Mouse (Mus musculus) lung, postnatal 0 days (tissue): Measurements from ENCODE around the gene Bglap. TPM values are rescaled to one million over a fixed set of nuclear protein-coding genes. Genes with fewer than 3 reads are reported as not detected.

Experiments
- ATAC-seq: fragments of 200-750 bp; cut with Nextera tagmentation; 2 replicates; pipeline ENCODE4 v1.8.0; 2017; ENCODE audit warnings: moderate library complexity
- DNase-seq: peaks from one replicate; pipeline ENCODE4 v3.0.0-alpha.2; 2016; ENCODE audit warnings: low spot score
- H3K27ac ChIP-seq: fragments of 300-500 bp; sonication (generic); 2 replicates; pipeline ENCODE4 v1.5.1; 2014; ENCODE audit warnings: antibody characterized with exemption, mild to moderate bottlenecking, low read length, mixed read lengths
- H3K27me3 ChIP-seq: fragments of 300-500 bp; sonication (generic); replicated peaks from 2 replicates; pipeline ENCODE4 v1.6.1; 2014; ENCODE audit warnings: low read length, mixed read lengths; ENCODE audit not compliant: insufficient read depth
- H3K36me3 ChIP-seq: fragments of 300-500 bp; sonication (generic); 2 replicates; pipeline ENCODE4 v1.6.1; 2014; ENCODE audit warnings: low read length, mixed read lengths; ENCODE audit not compliant: insufficient read depth
- H3K4me1 ChIP-seq: fragments of 300-500 bp; sonication (generic); 2 replicates; pipeline ENCODE4 v1.6.1; 2014; ENCODE audit warnings: antibody characterized with exemption, low read depth, low read length, mixed read lengths; ENCODE audit not compliant: insufficient read depth
- H3K4me2 ChIP-seq: fragments of 300-500 bp; sonication (generic); replicated peaks from 2 replicates; pipeline ENCODE4 v1.6.1; 2014; ENCODE audit warnings: low read depth, mild to moderate bottlenecking, low read length, moderate library complexity, mixed read lengths
- H3K4me3 ChIP-seq: fragments of 300-500 bp; sonication (generic); 2 replicates; pipeline ENCODE4 v1.5.1; 2014; ENCODE audit warnings: low read depth, low read length
- H3K9ac ChIP-seq: fragments of 300-500 bp; sonication (generic); replicated peaks from 2 replicates; pipeline ENCODE4 v1.6.1; 2014; ENCODE audit warnings: low read depth, mild to moderate bottlenecking
- H3K9me3 ChIP-seq: fragments of 300-500 bp; sonication (generic); 2 replicates; pipeline ENCODE4 v1.6.1; 2016; ENCODE audit warnings: low read length, mixed read lengths
- CTCF ChIP-seq: IDR thresholded peaks from 2 replicates; pipeline ENCODE4 v1.5.1; 2016; ENCODE audit warnings: antibody characterized with exemption, mild to moderate bottlenecking
- EP300 ChIP-seq: IDR thresholded peaks from 2 replicates; pipeline ENCODE4 v1.6.1; 2016; ENCODE audit warnings: antibody characterized with exemption, mild to moderate bottlenecking, control low read depth
- WGBS: fragments of 180-500 bp; shearing (Covaris S2); extraction: QIAGEN DNeasy Blood & Tissue Kit; methylation state at CpG from one replicate; pipeline ENCODE4 v1.1.7; 2014; 5-methylcytosine and 5-hydroxymethylcytosine counted together
- polyA plus RNA-seq: library from polyadenylated mRNA; unstranded; fragments of >200 nt; fragmentation: Nextera tagmentation; extraction: Ambion mirVana; gene quantifications from 2 replicates; pipeline ENCODE4 v1.2.1, GENCODE M21; 2015

Bglap gene
- polyA plus RNA-seq, 1 experiment from 2014 or later, result not detected

DNA sequence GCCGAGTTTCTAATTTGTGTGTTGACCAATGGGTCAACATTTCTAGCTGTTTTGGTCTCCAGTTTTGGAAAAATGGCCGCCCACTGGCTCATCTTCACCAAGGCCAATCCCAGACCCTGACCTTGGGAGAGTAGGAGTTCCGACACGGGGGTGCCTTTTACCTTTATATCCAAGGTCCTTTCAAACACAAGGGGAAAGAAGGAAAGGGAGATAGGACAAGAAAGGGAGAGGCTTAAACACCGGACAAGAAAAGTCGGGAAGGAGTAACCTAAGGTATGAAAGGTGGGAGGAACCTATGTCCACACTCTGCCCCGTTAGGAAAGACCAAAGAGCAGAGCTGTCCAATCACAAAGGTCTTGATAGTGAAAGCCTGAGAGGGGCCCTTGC is 26.4 kb upstream of the Bglap start:
- 19% methylated on average over 7 of the region's 7 CpGs for WGBS

DNA sequence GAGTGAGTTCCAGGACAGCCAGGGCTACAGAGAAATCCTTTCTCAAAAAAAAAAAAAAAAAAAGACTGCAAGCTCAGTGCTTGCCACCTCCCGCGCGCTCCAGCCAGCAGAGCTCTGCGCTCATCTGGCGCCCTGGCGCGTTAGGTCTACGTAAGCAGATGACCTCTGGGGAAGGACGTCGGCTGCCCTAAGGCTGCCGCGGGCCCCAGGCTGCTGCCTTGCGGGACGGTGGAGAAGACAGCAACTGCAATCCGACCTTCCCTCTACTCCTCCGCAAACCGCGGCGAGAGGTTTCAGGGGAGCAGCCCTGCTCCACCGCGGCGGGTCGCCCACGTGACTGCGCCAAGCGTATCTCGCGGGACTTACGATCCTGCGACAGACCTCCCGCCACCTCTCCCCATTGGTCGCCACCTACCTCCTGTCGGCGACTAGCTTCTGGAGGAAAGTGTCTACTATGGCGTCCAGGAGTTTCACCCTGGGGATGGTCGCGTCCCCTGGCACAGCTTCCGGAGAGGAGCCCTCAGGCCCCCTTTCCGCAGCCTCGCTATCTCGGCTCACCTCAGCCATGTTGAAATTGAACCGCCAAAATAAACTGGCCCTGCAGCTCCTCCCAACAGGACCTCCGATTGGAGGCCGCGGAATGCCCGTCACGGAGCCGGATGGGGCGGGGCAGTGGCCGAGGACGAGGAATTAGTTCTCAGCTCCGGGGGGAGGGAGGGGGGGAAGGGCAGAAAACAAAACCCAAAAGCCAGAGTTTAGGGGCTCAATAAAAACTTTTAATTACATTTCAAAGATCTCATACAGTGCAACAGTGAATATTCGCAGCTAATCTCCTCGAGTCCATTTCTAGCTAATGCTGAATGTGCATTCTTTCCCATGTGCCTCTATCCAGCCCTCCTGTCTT is 25.7 kb upstream of the Bglap start, which contains the start of gene Pmf1:
Pmf1 (minus strand) TSS at position 591 of the 904 bp plus-strand sequence.
- peak; percentile 94 for ATAC-seq
- Histone ChIP-seq H3K9me3 (no peaks in the 10 kb centered on the region), H3K9ac (peak within 1 kb of the TSS; percentile 80), H3K36me3 (peaks cover 4% of the 10 kb centered on the region; the same call in 1 of the 2 replicates), H3K27me3 (no peaks in the 10 kb centered on the region), H3K27ac (peak within 1 kb of the TSS; percentile 91), H3K4me1 (peaks cover 3% of the 10 kb centered on the region; the same call in 1 of the 2 replicates), H3K4me2 (peak within 1 kb of the TSS; percentile 71), H3K4me3 (peak within 1 kb of the TSS; percentile 63)
- peak; percentile 96 for DNase-seq
- peak; percentile 49 for TF ChIP-seq EP300
- TF ChIP-seq CTCF, result peak; percentile 14; the same call in 1 of the 2 replicates
- 2% methylated on average over 53 of the region's 54 CpGs for WGBS

More for the DNA sequence above, 26.4 kb upstream of the Bglap start:
- DNase-seq (no peak), ATAC-seq (peak; percentile 3; the same call in 1 of the 2 replicates)
- Histone ChIP-seq H3K9ac (peak overlapping the region; percentile 6; the same call in 1 of the 2 replicates), H3K4me3 (peak overlapping the region; percentile 63; the same call in 1 of the 2 replicates), H3K27ac (peak overlapping the region; percentile 91), H3K27me3 (no peaks in the 10 kb centered on the region), H3K4me1 (peaks cover 3% of the 10 kb centered on the region; the same call in 1 of the 2 replicates), H3K36me3 (peaks cover 4% of the 10 kb centered on the region; the same call in 1 of the 2 replicates), H3K4me2 (peak overlapping the region; percentile 71), H3K9me3 (no peaks in the 10 kb centered on the region)
- TF ChIP-seq EP300 (no peak), CTCF (no peak)

- Histone ChIP-seq H3K4me1 (peaks cover 3% of the 10 kb centered on the region; the same call in 1 of the 2 replicates), H3K36me3 (no peaks in the 10 kb centered on the region), H3K4me2 (peak overlapping the region; percentile 71; the same call in 1 of the 2 replicates), H3K9ac (no peak overlapping the region), H3K27me3 (no peaks in the 10 kb centered on the region), H3K9me3 (no peaks in the 10 kb centered on the region), H3K27ac (no peak overlapping the region), H3K4me3 (peak overlapping the region; percentile 63; the same call in 1 of the 2 replicates)
- 38% methylated on average over 5 of the region's 5 CpGs for WGBS
- DNase-seq, result no peak
- ATAC-seq, result no peak
- TF ChIP-seq EP300 (no peak), CTCF (no peak)
Measured at GRCm38 (mm10) chr3:88408953-88409352, 24.7 kb upstream of the Bglap start.

DNA sequence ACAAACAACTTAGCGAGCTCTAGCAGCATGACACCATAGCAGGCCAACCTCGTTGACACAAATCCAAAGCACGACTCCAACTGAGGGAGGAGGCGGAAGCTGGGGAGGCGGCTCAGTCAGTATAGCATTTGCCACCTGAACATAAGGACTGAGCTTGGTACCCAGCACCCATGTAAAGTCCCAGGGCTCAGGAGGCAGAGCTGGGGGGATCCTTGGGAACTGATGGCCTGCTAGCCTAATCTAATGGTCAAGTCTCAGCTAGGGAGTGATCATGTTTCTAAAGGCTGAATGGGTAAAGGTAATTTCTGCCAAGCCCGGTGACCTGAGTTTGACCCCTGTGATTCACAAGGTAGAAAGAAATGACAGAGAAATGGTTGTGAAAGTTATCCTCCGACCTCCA is 23.3 kb upstream of the Bglap start:
- Histone ChIP-seq H3K4me1 (peaks cover 3% of the 10 kb centered on the region; the same call in 1 of the 2 replicates), H3K27me3 (no peaks in the 10 kb centered on the region), H3K4me3 (no peak overlapping the region), H3K9ac (no peak overlapping the region), H3K9me3 (no peaks in the 10 kb centered on the region), H3K27ac (no peak overlapping the region), H3K4me2 (no peak overlapping the region), H3K36me3 (no peaks in the 10 kb centered on the region)
- no peak for TF ChIP-seq EP300
- no peak for TF ChIP-seq CTCF
- DNase-seq (no peak), ATAC-seq (no peak)
- 48% methylated on average over 7 of the region's 7 CpGs for WGBS

DNA sequence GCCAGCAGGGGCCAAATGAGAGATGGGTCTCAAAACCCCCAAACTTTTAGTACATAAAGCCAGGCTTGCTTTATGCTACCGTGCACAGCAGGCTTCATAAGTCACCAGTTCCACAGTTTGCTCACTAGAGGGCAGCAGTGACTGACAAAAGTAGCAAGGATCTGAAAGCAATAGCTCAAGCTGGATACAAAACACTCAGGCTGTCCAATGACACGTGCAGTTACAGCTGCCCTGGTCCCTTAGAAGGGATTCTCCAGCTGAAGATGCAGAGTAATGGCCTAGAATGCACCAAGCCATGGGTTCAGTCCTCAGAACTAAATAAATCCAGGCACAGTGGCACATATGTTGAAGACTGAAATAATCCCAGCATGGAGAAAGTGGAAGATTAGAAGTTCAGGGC is 22.8 kb upstream of the Bglap start:
- Histone ChIP-seq H3K27me3 (no peaks in the 10 kb centered on the region), H3K36me3 (no peaks in the 10 kb centered on the region), H3K4me3 (no peak overlapping the region), H3K4me2 (no peak overlapping the region), H3K9ac (no peak overlapping the region), H3K4me1 (peaks cover 3% of the 10 kb centered on the region; the same call in 1 of the 2 replicates), H3K27ac (no peak overlapping the region), H3K9me3 (no peaks in the 10 kb centered on the region)
- DNase-seq, result peak; percentile 94
- TF ChIP-seq EP300 (no peak), CTCF (peak; percentile 97)
- 2% methylated on average over 2 of the region's 2 CpGs for WGBS
- ATAC-seq, result peak; percentile 13; the same call in 1 of the 2 replicates

DNA sequence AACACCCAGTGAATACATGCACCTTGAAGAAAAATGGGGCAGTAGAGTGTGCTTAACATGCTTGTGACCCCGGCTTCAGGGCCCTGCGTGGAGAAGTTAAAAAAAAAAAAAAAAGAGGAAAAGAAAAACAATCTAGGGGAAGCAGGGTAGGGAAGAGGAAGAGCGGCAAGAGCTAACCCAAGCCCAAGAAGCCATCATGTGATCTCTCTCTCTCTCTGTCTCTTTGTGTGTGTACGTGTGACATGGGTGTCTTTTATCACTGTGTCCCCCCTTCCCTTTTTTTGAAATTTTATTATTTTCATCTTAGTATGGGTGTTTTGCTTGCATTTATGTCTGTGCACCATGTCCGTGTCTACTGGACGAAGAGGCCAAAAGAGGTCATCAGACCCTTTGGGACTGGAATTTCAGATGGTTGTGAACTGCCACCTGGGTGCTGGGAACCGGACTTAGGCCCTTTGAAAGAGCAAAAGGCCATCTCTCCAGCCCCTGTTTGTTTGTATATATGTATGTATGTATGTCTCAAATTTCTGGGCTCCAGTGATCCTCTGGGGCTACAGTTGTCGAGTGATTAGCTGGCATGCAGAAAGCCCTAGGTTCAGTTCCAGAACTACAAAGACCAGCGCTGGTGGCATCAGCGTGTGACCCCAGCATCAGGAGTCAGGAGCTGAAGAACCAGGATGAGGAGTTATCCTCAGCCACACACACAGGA is 19.4 kb upstream of the Bglap start:
- TF ChIP-seq EP300, result no peak
- no peak for TF ChIP-seq CTCF
- Histone ChIP-seq H3K27me3 (no peaks in the 10 kb centered on the region), H3K27ac (no peak overlapping the region), H3K9me3 (no peaks in the 10 kb centered on the region), H3K4me2 (no peak overlapping the region), H3K9ac (no peak overlapping the region), H3K36me3 (no peaks in the 10 kb centered on the region), H3K4me3 (no peak overlapping the region), H3K4me1 (no peaks in the 10 kb centered on the region)
- DNase-seq, result no peak
- ATAC-seq, result no peak
- 88% methylated on average over 10 of the region's 10 CpGs for WGBS
